Comparison of ENCODE assay signal across 33 mouse cellular contexts in genomic region chr5:38334582-38334981, GRCm38 (mm10). TPM values are rescaled to one million over a fixed set of nuclear protein-coding genes. Genes with fewer than 3 reads are reported as not detected.
DNase-seq lines count a peak whose midpoint lies in the region; ATAC-seq and TF ChIP-seq lines count a peak whose summit lies in the region.
"Had no signal": no experiment of that assay in that cellular context is flagged by ENCODE, and none has a peak within 500 bp of the region (broad histone marks: within the 10 kb centered on the region; RNA-seq: fewer than 3 reads in every experiment).

No protein-coding gene starts in this region.

- no peaks in the 10 kb centered on the region for H3K36me3 ChIP-seq in heart, adult 2 months (ENCODE audit: control insufficient read depth, insufficient read depth, low read length)
- H3K36me3 ChIP-seq in stomach, postnatal 0 days (ENCODE audit: control insufficient read depth, insufficient read depth, low read length): no peaks in the 10 kb centered on the region
- H3K36me3 ChIP-seq: embryonic facial prominence, embryonic 12.5 days; hindbrain, embryonic 12.5 days; limb, embryonic 13.5 days; liver, embryonic 12.5 days had no signal

- H3K27ac ChIP-seq in heart, adult 2 months: no peak overlapping the region
- no peak overlapping the region for H3K27ac ChIP-seq in left cerebral cortex, adult 2 months
- H3K27ac ChIP-seq in stomach, postnatal 0 days (replicated peaks): no peak overlapping the region
- H3K27ac ChIP-seq: embryonic facial prominence, embryonic 12.5 days; hindbrain, embryonic 12.5 days; limb, embryonic 13.5 days; liver, embryonic 12.5 days had no signal

- no peak overlapping the region for H3K4me2 ChIP-seq in stomach, postnatal 0 days (replicated peaks; ENCODE audit: low read depth)
- H3K4me2 ChIP-seq: embryonic facial prominence, embryonic 12.5 days; heart, embryonic 11.5 days; hindbrain, embryonic 12.5 days; limb, embryonic 13.5 days; liver, embryonic 12.5 days had no signal

- H3K4me1 ChIP-seq in heart, adult 2 months (ENCODE audit: control insufficient read depth, insufficient read depth, low read length): no peaks in the 10 kb centered on the region
- H3K4me1 ChIP-seq in stomach, postnatal 0 days (replicated peaks; ENCODE audit: control insufficient read depth, insufficient read depth): no peaks in the 10 kb centered on the region
- H3K4me1 ChIP-seq: embryonic facial prominence, embryonic 12.5 days; hindbrain, embryonic 12.5 days; limb, embryonic 13.5 days; liver, embryonic 12.5 days had no signal

- H3K9me3 ChIP-seq in stomach, postnatal 0 days (ENCODE audit: control insufficient read depth, low read length): no peaks in the 10 kb centered on the region
- H3K9me3 ChIP-seq: embryonic facial prominence, embryonic 12.5 days; hindbrain, embryonic 12.5 days; limb, embryonic 13.5 days; liver, embryonic 12.5 days had no signal

- H3K9ac ChIP-seq in heart, adult 2 months (ENCODE audit: low read depth, low read length): no peak overlapping the region
- no peak overlapping the region for H3K9ac ChIP-seq in stomach, postnatal 0 days (ENCODE audit: low read length)
- H3K9ac ChIP-seq: embryonic facial prominence, embryonic 12.5 days; forebrain, postnatal 0 days; hindbrain, embryonic 12.5 days; limb, embryonic 13.5 days; liver, embryonic 12.5 days had no signal

- H3K27me3 ChIP-seq in heart, adult 2 months (ENCODE audit: control insufficient read depth, insufficient read depth, low read length): no peaks in the 10 kb centered on the region
- no peaks in the 10 kb centered on the region for H3K27me3 ChIP-seq in stomach, postnatal 0 days (ENCODE audit: control insufficient read depth, insufficient read depth, low read length)
- H3K27me3 ChIP-seq: embryonic facial prominence, embryonic 12.5 days; hindbrain, embryonic 12.5 days had no signal

- DNase-seq in heart, adult 2 months: no peak
- DNase-seq in heart, postnatal 36 days: no peak
- no peak for DNase-seq in left cerebral cortex, adult 2 months (ENCODE audit: extremely low spot score in 1 of 2, low spot score in 2 of 2)
- no peak for DNase-seq in left cerebral cortex, postnatal 10 days (ENCODE audit: extremely low spot score in 1 of 2, low spot score in 2 of 2)
- peak; percentile 13 for DNase-seq in A20 (ENCODE audit: low read depth, low spot score)
- DNase-seq in stomach, postnatal 0 days (ENCODE audit: low spot score): no peak
- DNase-seq in ovary, postnatal 14 days (ENCODE audit: low spot score): no peak
- DNase-seq: adrenal gland, postnatal 14 days; cerebellum, adult 11 months; forebrain, postnatal 0 days; heart, postnatal 10 days; kidney, adult 2 months; kidney, postnatal 14 days; layer of hippocampus, postnatal 36 days; lung, adult 18-20 months; lung, postnatal 4 days; midbrain, embryonic 14.5 days; thymus, adult 2 months; thymus, postnatal 4 days had no signal

- no peak overlapping the region for H3K4me3 ChIP-seq in heart, adult 2 months
- H3K4me3 ChIP-seq in left cerebral cortex, adult 2 months: no peak overlapping the region
- H3K4me3 ChIP-seq in stomach, postnatal 0 days (ENCODE audit: low read depth, low read length): no peak overlapping the region
- H3K4me3 ChIP-seq: embryonic facial prominence, embryonic 12.5 days; hindbrain, embryonic 12.5 days; limb, embryonic 13.5 days; liver, embryonic 12.5 days had no signal

- TF ChIP-seq CTCF in heart, adult 2 months (IDR thresholded peaks at IDR 0.05): peak; percentile 41
- peak; percentile 27 for TF ChIP-seq CTCF in left cerebral cortex, adult 2 months (IDR thresholded peaks at IDR 0.05)
- TF ChIP-seq CTCF in stomach, postnatal 0 days (IDR thresholded peaks at IDR 0.05; ENCODE audit: low read depth): peak; percentile 51

- intact Hi-C loops in heart, adult 2 months (cut with DNase I): no loop called here
- intact Hi-C loops in heart, postnatal 36 days (cut with DNase I): no loop called here
- intact Hi-C loops in left cerebral cortex, adult 2 months (cut with DNase I): no loop called here
- intact Hi-C loops in left cerebral cortex, postnatal 10 days (cut with DNase I): no loop called here

- no peak for TF ChIP-seq EP300 in heart, adult 2 months (IDR thresholded peaks at IDR 0.05; ENCODE audit: insufficient read depth, low read depth, low read length)
- no peak for TF ChIP-seq EP300 in stomach, postnatal 0 days (optimal IDR thresholded peaks at IDR 0.05)

- TF ChIP-seq POLR2A in heart, adult 2 months (IDR thresholded peaks at IDR 0.05; ENCODE audit: insufficient read depth, low read depth, low read length): no peak

- no peak for ATAC-seq in stomach, postnatal 0 days (ENCODE audit: low FRiP score, low TSS enrichment)
- ATAC-seq: forebrain, postnatal 0 days; liver, embryonic 12.5 days had no signal

- WGBS in heart, adult 2 months: 29% methylated on average over 1 of the region's 1 CpGs
- WGBS in stomach, postnatal 0 days: 48% methylated on average over 1 of the region's 1 CpGs

- no peaks in the 10 kb centered on the region for H3K79me2 ChIP-seq in heart, adult 2 months (replicated peaks; ENCODE audit: control insufficient read depth, insufficient read depth, low read length)

RNA-seq across cellular contexts. Expression of gene Drd5, which starts 15.4 kb away (rescaled TPM):
- not detected for total RNA-seq in heart, adult 2 months (2021)
- not detected in 2 replicates for polyA plus RNA-seq in heart, adult 2 months (2012; rRNA removed)
- total RNA-seq in heart, postnatal 36 days (2021): not detected
- total RNA-seq in left cerebral cortex, adult 2 months (2021): 1 to 10 TPM; 1.4 to 2.0 TPM
- 1 to 10 TPM; 1.8 to 1.9 TPM for total RNA-seq in left cerebral cortex, postnatal 10 days (2021)
- polyA plus RNA-seq in stomach, postnatal 0 days (2015; fragmentation: Nextera tagmentation; extraction: Ambion mirVana): not detected in 2 replicates
- total RNA-seq: adrenal gland, postnatal 14 days; gastrocnemius, adult 18-20 months; heart, postnatal 10 days; megakaryocyte-erythroid progenitor cell, adult 5-6 weeks had no signal
- polyA plus RNA-seq: C2C12; forebrain, embryonic 11.5 days; gonadal fat pad, adult 2 months; heart, embryonic 11.5 days; kidney, adult 2 months; liver, embryonic 12.5 days; small intestine, adult 2 months; stomach, embryonic 16.5 days had no signal

RNA-seq across cellular contexts. Expression of gene Otop1, which starts 58.8 kb away (rescaled TPM):
- under 1 TPM; 0.57 to 0.82 TPM for total RNA-seq in heart, adult 2 months (2021)
- 2.9 and 4.3 TPM in 2 replicates for polyA plus RNA-seq in heart, adult 2 months (2012; rRNA removed)
- 1 to 10 TPM in 1 of 2 experiments, under 1 TPM in 1; 0.16 to 1.1 TPM for total RNA-seq in heart, postnatal 36 days (2021)
- total RNA-seq in left cerebral cortex, adult 2 months (2021): not detected
- not detected for total RNA-seq in left cerebral cortex, postnatal 10 days (2021)
- 0.05 TPM in 1 of 2 replicates, not detected in the other for polyA plus RNA-seq in stomach, postnatal 0 days (2015; fragmentation: Nextera tagmentation; extraction: Ambion mirVana)
- total RNA-seq: forebrain, postnatal 0 days; layer of hippocampus, postnatal 36 days; left cerebral cortex, postnatal 25 days; megakaryocyte-erythroid progenitor cell, adult 5-6 weeks had no signal
- polyA plus RNA-seq: forebrain, embryonic 11.5 days; forebrain, postnatal 0 days; heart, embryonic 11.5 days; liver, embryonic 12.5 days; midbrain, embryonic 14.5 days; neural tube, embryonic 14.5 days; small intestine, adult 2 months; stomach, embryonic 16.5 days had no signal
